9 mouse cellular contexts compared by ENCODE assay signal in the genomic region with DNA sequence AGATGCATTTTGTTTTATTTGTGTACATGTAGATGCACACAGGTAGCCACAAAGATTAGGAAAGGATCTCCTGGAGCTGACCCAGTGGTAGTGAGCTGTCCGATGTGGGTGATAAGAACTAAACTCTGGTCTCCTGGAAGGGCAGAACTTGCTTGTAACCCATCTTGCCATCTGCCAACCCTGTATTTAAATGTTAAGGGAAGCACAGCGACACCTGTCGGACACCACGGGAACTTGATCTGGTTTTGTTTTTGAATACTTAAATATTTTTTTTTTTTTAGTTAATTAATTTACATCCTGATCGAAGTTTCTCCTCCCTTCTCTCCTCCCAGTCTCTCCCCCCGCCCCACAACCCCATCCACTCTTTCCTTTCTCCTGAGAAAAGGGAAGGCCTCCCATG. TPM values are rescaled to one million over a fixed set of nuclear protein-coding genes. Genes with fewer than 3 reads are reported as not detected.
DNase-seq lines count a peak whose midpoint lies in the region; ATAC-seq and TF ChIP-seq lines count a peak whose summit lies in the region.
"Had no signal": no experiment of that assay in that cellular context is flagged by ENCODE, and none has a peak within 500 bp of the region (broad histone marks: within the 10 kb centered on the region; RNA-seq: fewer than 3 reads in every experiment).

No protein-coding gene starts in this region.

- no peaks in the 10 kb centered on the region for H3K4me1 ChIP-seq in intestine, embryonic 14.5 days (replicated peaks; ENCODE audit: control insufficient read depth, insufficient read depth, low read length)
- H3K4me1 ChIP-seq in intestine, embryonic 16.5 days (ENCODE audit: control insufficient read depth, insufficient read depth, low read length) = no peaks in the 10 kb centered on the region
- H3K4me1 ChIP-seq in ES-E14 (ENCODE audit: control insufficient read depth in 2 of 2, insufficient read depth in 2 of 2, low read length in 2 of 2, poor library complexity in 1 of 2) = no peaks in the 10 kb centered on the region
- H3K4me1 ChIP-seq: embryonic facial prominence, embryonic 12.5 days had no signal

- intact Hi-C loops in gastrocnemius, postnatal 14 days (cut with DNase I; ENCODE audit: low total_unique reads) = loop anchor here (5.0 kb wide), 1 partner anchor 52 kb away; no protein-coding TSS in a partner anchor

- H3K9me3 ChIP-seq in intestine, embryonic 14.5 days (ENCODE audit: control insufficient read depth, low read length) = no peaks in the 10 kb centered on the region
- no peaks in the 10 kb centered on the region; the same call in 1 of the 2 replicates for H3K9me3 ChIP-seq in intestine, embryonic 16.5 days (ENCODE audit: control insufficient read depth, low read length)
- no peaks in the 10 kb centered on the region for H3K9me3 ChIP-seq in ES-E14 (ENCODE audit: control insufficient read depth, insufficient read depth, low read depth, low read length)
- H3K9me3 ChIP-seq: embryonic facial prominence, embryonic 12.5 days had no signal

- H3K4me3 ChIP-seq in intestine, embryonic 14.5 days (ENCODE audit: low read depth, low read length) = no peak overlapping the region
- no peak overlapping the region for H3K4me3 ChIP-seq in intestine, embryonic 16.5 days (ENCODE audit: low read length)
- no peak overlapping the region for H3K4me3 ChIP-seq in ES-E14 (ENCODE audit: insufficient read depth in 1 of 2, low read depth in 1 of 2, low read length in 2 of 2, poor library complexity in 1 of 2, severe bottlenecking in 1 of 2)
- H3K4me3 ChIP-seq: embryonic facial prominence, embryonic 12.5 days had no signal

- 12% methylated on average over 6 of the region's 6 CpGs for WGBS in intestine, embryonic 14.5 days
- 7% methylated on average over 6 of the region's 6 CpGs for WGBS in intestine, embryonic 16.5 days

- no peak overlapping the region for H3K27ac ChIP-seq in intestine, embryonic 14.5 days (ENCODE audit: low read depth)
- H3K27ac ChIP-seq in intestine, embryonic 16.5 days (ENCODE audit: low read length) = no peak overlapping the region
- H3K27ac ChIP-seq in ES-E14 (ENCODE audit: insufficient read depth, low read depth, low read length, poor library complexity, severe bottlenecking) = no peak overlapping the region
- H3K27ac ChIP-seq: embryonic facial prominence, embryonic 12.5 days had no signal

- in situ Hi-C loops in ES-E14 (cut with MboI; ENCODE audit: low sequenced_read_pairs in 2 of 2, unreplicated experiment in 2 of 2) = no loop called here

- no peaks in the 10 kb centered on the region for H3K27me3 ChIP-seq in intestine, embryonic 14.5 days (replicated peaks; ENCODE audit: control insufficient read depth, insufficient read depth, low read length)
- H3K27me3 ChIP-seq in intestine, embryonic 16.5 days (replicated peaks; ENCODE audit: control insufficient read depth, insufficient read depth, low read length) = no peaks in the 10 kb centered on the region
- H3K27me3 ChIP-seq: embryonic facial prominence, embryonic 12.5 days had no signal

- H3K36me3 ChIP-seq in intestine, embryonic 14.5 days (ENCODE audit: control insufficient read depth, insufficient read depth, low read length) = no peaks in the 10 kb centered on the region
- no peaks in the 10 kb centered on the region for H3K36me3 ChIP-seq in intestine, embryonic 16.5 days (ENCODE audit: control insufficient read depth, insufficient read depth, low read length)
- no peaks in the 10 kb centered on the region for H3K36me3 ChIP-seq in ES-E14 (ENCODE audit: control insufficient read depth, insufficient read depth, low read length, poor library complexity, severe bottlenecking)
- H3K36me3 ChIP-seq: embryonic facial prominence, embryonic 12.5 days had no signal

- peak; percentile 79 for DNase-seq in intestine, embryonic 14.5 days (ENCODE audit: low spot score)
- peak; percentile 63 for DNase-seq in ES-E14 (ENCODE audit: low read depth, low spot score)
- peak; percentile 61 to 75 for DNase-seq in cerebellum, adult 18-20 months
- DNase-seq in gastrocnemius, postnatal 14 days = peak; percentile 61
- peak; percentile 41 for DNase-seq in layer of hippocampus, adult 9-11 months
- DNase-seq in mesoderm, embryonic 11.5 days (ENCODE audit: low read depth, low spot score) = peak; percentile 67
- peak; percentile 73 for DNase-seq in thymus, postnatal 0 days (ENCODE audit: low spot score)

- H3K9ac ChIP-seq in intestine, embryonic 14.5 days (ENCODE audit: low read length) = no peak overlapping the region
- no peak overlapping the region for H3K9ac ChIP-seq in intestine, embryonic 16.5 days (ENCODE audit: low read depth, low read length)
- no peak overlapping the region; the same call in 1 of the 2 replicates for H3K9ac ChIP-seq in ES-E14 (ENCODE audit: insufficient read depth, low read depth, low read length, poor library complexity, severe bottlenecking)
- H3K9ac ChIP-seq: embryonic facial prominence, embryonic 12.5 days had no signal

- H3K4me2 ChIP-seq in intestine, embryonic 14.5 days (ENCODE audit: low read length) = no peak overlapping the region
- H3K4me2 ChIP-seq in intestine, embryonic 16.5 days (ENCODE audit: low read depth, low read length) = no peak overlapping the region
- H3K4me2 ChIP-seq: embryonic facial prominence, embryonic 12.5 days had no signal

- ATAC-seq in intestine, embryonic 14.5 days (replicated peaks; ENCODE audit: low FRiP score, low TSS enrichment, low read depth) = no peak
- no peak for ATAC-seq in intestine, embryonic 16.5 days

TF ChIP-seq in ES-E14, 5 proteins besides CTCF, POLR2A, EP300 and RAD21:
- TF ChIP-seq ZNF384 (IDR thresholded peaks at IDR 0.05; ENCODE audit: low read depth, low read length) = peak; percentile 84
- no peak for TF ChIP-seq CHD2 (IDR thresholded peaks at IDR 0.05; ENCODE audit: low read depth, low read length)
- no peak for TF ChIP-seq MAFK (IDR thresholded peaks at IDR 0.05; ENCODE audit: insufficient read depth, low read depth, low read length)
- no peak for TF ChIP-seq HCFC1 (IDR thresholded peaks at IDR 0.05; ENCODE audit: borderline replicate concordance, insufficient read depth, low read length)
- no peak for TF ChIP-seq ZC3H11A (IDR thresholded peaks at IDR 0.05; ENCODE audit: borderline replicate concordance, low read depth, low read length)

RNA-seq across cellular contexts. Expression of gene Cfl2, which starts 17.0 kb away (rescaled TPM):
- polyA plus RNA-seq in intestine, embryonic 14.5 days (2014; fragmentation: Nextera tagmentation; extraction: Ambion mirVana) = 205 and 231 TPM in 2 replicates
- polyA plus RNA-seq in intestine, embryonic 16.5 days (2015; fragmentation: Nextera tagmentation; extraction: Ambion mirVana) = 157 and 161 TPM in 2 replicates
- 32.6 and 50.9 TPM in 2 replicates for total RNA-seq in ES-E14 (2012; rRNA removed)
- 100 to 1,000 TPM; 625 to 714 TPM for total RNA-seq in gastrocnemius, postnatal 14 days (2021)
- polyA plus RNA-seq in thymus, postnatal 0 days (2015; fragmentation: Nextera tagmentation; extraction: Ambion mirVana) = 79.4 and 84.0 TPM in 2 replicates
